Mouse (Mus musculus) testis, adult 2 months (tissue): ENCODE measurements around the gene Dner.

Source experiments
- CTCF ChIP-seq: fragments of 200-500 bp; IDR thresholded peaks from 2 replicates; pipeline ENCODE4 v1.5.1; 2012; ENCODE audit warnings: low read depth, mild to moderate bottlenecking, inconsistent platforms, low read length, moderate library complexity; ENCODE audit not compliant: control insufficient read depth, insufficient read depth, insufficient replicate concordance
- POLR2A ChIP-seq: fragments of 200-500 bp; IDR thresholded peaks from 2 replicates; pipeline ENCODE4 v1.6.1; 2012; ENCODE audit warnings: low read depth, mild to moderate bottlenecking, inconsistent platforms, low read length, moderate library complexity; ENCODE audit not compliant: control insufficient read depth

DNA sequence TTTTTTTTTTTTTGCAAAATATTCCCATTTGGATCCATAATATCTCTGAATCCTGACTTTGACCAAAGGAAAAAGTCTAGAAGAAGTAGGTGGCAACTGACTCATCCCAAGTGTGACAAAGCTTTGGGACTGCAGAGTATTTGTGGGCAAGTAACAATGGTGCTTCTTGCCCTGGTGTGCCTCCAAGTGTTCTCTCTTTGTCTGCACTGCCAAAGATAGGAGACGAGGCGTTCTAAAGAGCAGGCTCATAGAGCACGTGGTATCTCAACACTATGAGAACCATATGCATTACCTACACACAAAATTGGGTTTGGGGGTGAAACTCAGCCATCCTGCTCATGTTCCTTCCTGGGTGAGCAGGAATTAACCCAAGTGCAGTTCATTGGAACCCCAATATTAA, 221.7 kb downstream of the Dner start:
- TF ChIP-seq POLR2A = no peak
- no peak for TF ChIP-seq CTCF
